Mouse (Mus musculus): ENCODE data around the gene Fbxl22. TPM values are rescaled to one million over a fixed set of nuclear protein-coding genes. Genes with fewer than 3 reads are reported as not detected.

Gene Fbxl22
- polyA plus RNA-seq, 1 experiment = 0.74 TPM

DNA sequence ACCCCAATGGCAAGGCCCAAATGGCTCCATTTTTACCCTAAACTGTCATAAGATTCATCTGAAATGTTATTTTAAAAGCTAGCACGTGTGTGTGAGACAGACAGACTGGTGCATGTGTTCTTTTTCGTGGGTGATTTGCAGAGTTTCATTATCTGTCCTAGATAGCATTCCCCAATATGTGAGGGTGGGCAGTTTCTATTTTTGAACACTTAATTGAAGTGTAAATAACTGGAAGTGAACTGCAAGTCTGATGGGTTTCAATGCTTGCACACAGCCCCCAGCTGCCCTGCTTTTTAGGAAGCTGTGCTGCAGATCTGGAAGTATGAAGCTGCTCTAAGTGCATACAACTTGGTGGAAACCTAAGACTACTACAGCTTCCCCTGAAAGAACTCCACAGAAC, 722 bp upstream of the Fbxl22 start:
- TF ChIP-seq CTCF (conservative IDR thresholded peaks at IDR 0.05; ENCODE audit: insufficient read depth, insufficient read length, low read depth, low read length) (no peak), POLR2A (IDR thresholded peaks at IDR 0.05; ENCODE audit: low read depth, low read length) (no peak)
- Histone ChIP-seq H3K27ac (ENCODE audit: insufficient read depth, low read depth, low read length) (no peak overlapping the region), H3K27me3 (replicated peaks; ENCODE audit: control insufficient read depth, insufficient read depth, low read length) (no peaks in the 10 kb centered on the region), H3K36me3 (ENCODE audit: control insufficient read depth, insufficient read depth, low read length) (peaks cover 4% of the 10 kb centered on the region; the same call in 1 of the 2 replicates), H3K4me1 (ENCODE audit: control insufficient read depth, insufficient read depth, low read length) (peaks cover 18% of the 10 kb centered on the region), H3K4me3 (ENCODE audit: insufficient read depth, low read depth, low read length) (no peak overlapping the region)
- no peak for DNase-seq
- 74% methylated on average over 2 of the region's 2 CpGs for WGBS

DNA sequence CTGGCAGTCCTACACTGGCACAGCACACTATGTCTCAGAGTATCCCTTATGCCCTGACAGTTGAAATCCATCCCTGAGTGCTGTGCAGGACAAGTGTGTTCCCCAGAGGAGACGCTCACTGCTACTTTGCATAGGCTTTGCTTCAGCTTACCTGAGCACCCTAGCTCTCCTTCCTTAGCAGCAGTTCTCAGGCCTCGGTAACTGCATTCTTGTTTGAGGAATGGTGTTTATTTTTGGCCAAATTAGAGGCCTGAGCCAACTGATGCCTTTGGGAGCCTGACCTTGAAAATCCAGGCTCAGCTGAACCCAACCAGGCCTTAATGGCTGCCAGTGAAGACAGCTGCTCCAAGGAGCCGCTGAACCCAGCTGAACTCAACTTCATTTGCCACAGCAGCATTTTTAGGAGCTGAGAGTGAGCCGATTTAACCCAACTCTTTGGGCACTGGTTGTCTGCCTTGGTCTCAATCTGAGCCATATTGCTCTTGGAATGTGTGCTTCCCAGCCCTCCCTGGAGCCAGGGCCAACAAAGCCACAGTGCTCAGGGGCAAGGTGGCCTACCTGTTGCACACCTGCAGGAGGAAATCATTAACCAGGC, 635 bp downstream of the Fbxl22 start:
- H3K4me3 ChIP-seq (ENCODE audit: insufficient read depth, low read depth, low read length) = no peak overlapping the region
- H3K36me3 ChIP-seq (ENCODE audit: control insufficient read depth, insufficient read depth, low read length) = peaks cover 4% of the 10 kb centered on the region; the same call in 1 of the 2 replicates
- peaks cover 18% of the 10 kb centered on the region for H3K4me1 ChIP-seq (ENCODE audit: control insufficient read depth, insufficient read depth, low read length)
- TF ChIP-seq CTCF (conservative IDR thresholded peaks at IDR 0.05; ENCODE audit: insufficient read depth, insufficient read length, low read depth, low read length) = no peak
- no peak for TF ChIP-seq POLR2A (IDR thresholded peaks at IDR 0.05; ENCODE audit: low read depth, low read length)
- no peaks in the 10 kb centered on the region for H3K27me3 ChIP-seq (replicated peaks; ENCODE audit: control insufficient read depth, insufficient read depth, low read length)
- 37% methylated on average over 4 of the region's 4 CpGs for WGBS
- H3K27ac ChIP-seq (ENCODE audit: insufficient read depth, low read depth, low read length) = peak overlapping the region; percentile 70
- peak; percentile 49 for DNase-seq

DNA sequence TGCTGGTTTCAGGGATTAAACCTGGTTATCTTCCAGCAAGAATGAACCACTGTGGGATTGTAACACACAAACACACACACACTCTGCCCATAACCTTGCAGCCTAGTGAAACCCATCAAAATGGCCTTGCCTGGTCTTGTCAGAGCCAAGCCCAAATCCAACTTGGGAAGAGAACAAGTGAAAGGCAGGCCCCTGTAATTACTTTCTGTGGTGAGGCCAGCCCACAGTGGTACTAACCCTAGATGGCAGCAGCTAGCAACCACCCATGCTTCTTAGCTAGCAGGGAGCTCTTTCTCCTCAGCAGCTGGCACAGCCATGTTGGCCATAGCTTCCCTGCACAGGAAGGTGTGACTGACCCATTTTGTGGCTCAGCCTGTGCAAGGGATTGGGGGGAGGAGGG, 1.2 kb downstream of the Fbxl22 start:
- Histone ChIP-seq H3K4me3 (ENCODE audit: insufficient read depth, low read depth, low read length) (no peak overlapping the region), H3K27ac (ENCODE audit: insufficient read depth, low read depth, low read length) (peak overlapping the region; percentile 70), H3K27me3 (replicated peaks; ENCODE audit: control insufficient read depth, insufficient read depth, low read length) (no peaks in the 10 kb centered on the region), H3K36me3 (ENCODE audit: control insufficient read depth, insufficient read depth, low read length) (peaks cover 2% of the 10 kb centered on the region; the same call in 1 of the 2 replicates), H3K4me1 (ENCODE audit: control insufficient read depth, insufficient read depth, low read length) (peaks cover 18% of the 10 kb centered on the region)
- TF ChIP-seq CTCF (conservative IDR thresholded peaks at IDR 0.05; ENCODE audit: insufficient read depth, insufficient read length, low read depth, low read length) (peak; percentile 35; the same call in 1 of the 2 replicates), POLR2A (IDR thresholded peaks at IDR 0.05; ENCODE audit: low read depth, low read length) (no peak)
- peak; percentile 22 for DNase-seq

DNA sequence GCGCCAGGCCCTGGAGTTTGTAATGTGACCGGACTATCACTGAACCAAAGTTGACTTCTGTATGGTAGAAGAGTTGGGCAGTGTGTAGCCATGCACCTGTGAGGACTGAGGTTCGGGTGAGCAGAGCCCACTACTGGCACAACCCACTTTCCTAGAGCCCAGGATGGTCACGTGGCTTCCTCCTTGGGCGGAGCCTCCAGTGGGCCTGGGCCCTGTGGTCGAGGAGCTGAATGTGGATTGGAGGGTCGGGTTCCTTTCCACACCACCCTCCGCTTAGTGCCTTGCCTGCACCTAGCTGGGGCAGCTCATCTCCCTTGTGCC, 2.1 kb downstream of the Fbxl22 start:
- WGBS = 2% methylated on average over 8 of the region's 8 CpGs
- peak; percentile 92 for DNase-seq
- Histone ChIP-seq H3K4me3 (ENCODE audit: insufficient read depth, low read depth, low read length) (peak overlapping the region; percentile 54), H3K36me3 (ENCODE audit: control insufficient read depth, insufficient read depth, low read length) (no peaks in the 10 kb centered on the region; the same call in 1 of the 2 replicates), H3K27me3 (replicated peaks; ENCODE audit: control insufficient read depth, insufficient read depth, low read length) (no peaks in the 10 kb centered on the region), H3K4me1 (ENCODE audit: control insufficient read depth, insufficient read depth, low read length) (peaks cover 18% of the 10 kb centered on the region), H3K27ac (ENCODE audit: insufficient read depth, low read depth, low read length) (peak overlapping the region; percentile 88)
- TF ChIP-seq POLR2A (IDR thresholded peaks at IDR 0.05; ENCODE audit: low read depth, low read length) (peak; percentile 70), CTCF (conservative IDR thresholded peaks at IDR 0.05; ENCODE audit: insufficient read depth, insufficient read length, low read depth, low read length) (no peak)

DNA sequence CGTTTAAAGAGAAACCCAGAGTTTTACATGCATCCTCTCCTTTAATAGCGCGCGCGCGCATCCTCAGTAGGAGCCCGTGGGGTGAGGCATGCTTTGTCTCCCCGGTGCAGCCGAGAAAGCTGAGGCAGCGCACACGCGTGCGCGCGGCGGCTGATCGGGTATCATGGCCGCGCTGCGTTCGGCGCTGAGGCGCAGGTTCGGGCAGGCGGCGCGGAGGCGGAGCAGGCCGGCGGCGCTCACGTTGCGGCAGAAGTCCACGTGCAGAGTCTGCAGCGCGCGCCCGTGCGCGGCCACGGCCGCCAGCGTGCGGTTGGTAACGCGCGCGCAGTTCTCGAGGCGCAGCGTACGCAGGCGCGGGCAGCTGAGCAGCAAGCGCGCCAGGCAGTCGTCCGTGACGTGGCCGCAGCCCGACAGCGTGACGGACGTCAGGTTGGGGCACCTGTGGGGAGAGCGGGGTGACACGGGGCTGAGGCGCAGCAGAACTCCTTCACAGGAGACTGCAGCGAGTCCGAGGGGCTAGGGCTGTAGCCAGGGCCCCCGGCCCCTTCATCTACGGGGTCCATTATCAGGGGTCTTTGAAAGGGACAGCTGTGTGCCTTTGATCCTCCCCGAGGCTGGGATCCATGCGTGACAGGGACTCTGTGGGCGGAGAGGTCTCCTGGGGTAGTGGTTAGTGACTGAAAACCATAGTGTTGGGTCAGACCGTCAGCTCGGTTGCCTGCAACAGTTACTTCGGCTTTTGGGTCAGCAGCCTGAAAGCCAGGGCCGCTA, 2.6 kb downstream of the Fbxl22 start:
- DNase-seq = peak; percentile 97
- no peak for TF ChIP-seq CTCF (conservative IDR thresholded peaks at IDR 0.05; ENCODE audit: insufficient read depth, insufficient read length, low read depth, low read length)
- peak; percentile 68 for TF ChIP-seq POLR2A (IDR thresholded peaks at IDR 0.05; ENCODE audit: low read depth, low read length)
- WGBS = under 1% methylated on average over 78 of the region's 78 CpGs
- Histone ChIP-seq H3K27ac (ENCODE audit: insufficient read depth, low read depth, low read length) (peak overlapping the region; percentile 88), H3K27me3 (replicated peaks; ENCODE audit: control insufficient read depth, insufficient read depth, low read length) (no peaks in the 10 kb centered on the region), H3K36me3 (ENCODE audit: control insufficient read depth, insufficient read depth, low read length) (no peaks in the 10 kb centered on the region), H3K4me1 (ENCODE audit: control insufficient read depth, insufficient read depth, low read length) (peaks cover 18% of the 10 kb centered on the region), H3K4me3 (ENCODE audit: insufficient read depth, low read depth, low read length) (peak overlapping the region; percentile 54)

DNA sequence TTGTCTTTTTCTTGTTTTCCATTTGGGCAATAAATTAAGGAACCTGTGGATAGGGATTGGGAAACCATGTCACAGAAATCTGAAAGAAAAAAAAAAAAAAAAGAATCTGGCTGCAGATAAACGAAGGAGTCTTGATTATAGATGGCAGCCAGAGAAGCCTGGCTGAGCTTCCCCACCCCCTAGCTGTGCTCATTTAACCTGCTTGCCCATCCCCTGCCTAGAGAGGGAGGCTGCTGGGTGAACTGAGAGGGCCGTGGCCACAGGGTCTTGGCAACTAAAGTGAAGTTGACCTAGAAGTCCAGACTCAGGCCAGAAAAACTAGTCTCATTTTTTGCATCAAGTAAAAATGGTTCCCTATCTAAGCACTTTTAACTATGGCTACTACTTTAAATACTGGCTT, 3.4 kb downstream of the Fbxl22 start:
- peaks cover 18% of the 10 kb centered on the region for H3K4me1 ChIP-seq (ENCODE audit: control insufficient read depth, insufficient read depth, low read length)
- no peak for DNase-seq
- no peaks in the 10 kb centered on the region for H3K36me3 ChIP-seq (ENCODE audit: control insufficient read depth, insufficient read depth, low read length)
- TF ChIP-seq POLR2A (IDR thresholded peaks at IDR 0.05; ENCODE audit: low read depth, low read length) = no peak
- TF ChIP-seq CTCF (conservative IDR thresholded peaks at IDR 0.05; ENCODE audit: insufficient read depth, insufficient read length, low read depth, low read length) = no peak
- WGBS = 0% methylated on average over 2 of the region's 2 CpGs
- no peak overlapping the region for H3K27ac ChIP-seq (ENCODE audit: insufficient read depth, low read depth, low read length)
- no peaks in the 10 kb centered on the region for H3K27me3 ChIP-seq (replicated peaks; ENCODE audit: control insufficient read depth, insufficient read depth, low read length)
- H3K4me3 ChIP-seq (ENCODE audit: insufficient read depth, low read depth, low read length) = peak overlapping the region; percentile 54; the same call in 1 of the 2 replicates

DNA sequence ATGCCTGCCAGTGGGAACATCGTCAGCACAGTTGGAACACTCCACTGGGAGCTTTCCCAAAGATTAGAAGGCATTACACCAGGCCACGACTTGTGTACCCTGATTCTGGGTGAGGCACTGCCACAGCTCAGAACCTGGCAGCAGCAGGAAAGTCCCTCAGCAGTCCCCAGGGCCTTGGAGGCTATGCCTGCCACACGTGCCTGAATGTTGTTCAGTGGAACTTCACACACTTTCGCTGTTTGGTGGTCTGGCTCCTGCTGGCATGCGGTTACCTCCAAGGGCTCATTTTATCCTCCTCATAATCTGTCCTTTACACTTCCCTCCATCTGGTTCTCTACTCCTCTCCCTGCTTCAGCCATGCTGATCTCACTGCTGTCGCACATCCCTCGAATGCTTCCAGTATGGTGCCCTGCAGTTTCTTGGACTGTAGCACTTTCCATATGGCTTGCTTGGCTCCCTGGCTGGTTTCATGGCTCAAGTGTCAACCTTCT, 4.0 kb downstream of the Fbxl22 start:
- Histone ChIP-seq H3K4me3 (ENCODE audit: insufficient read depth, low read depth, low read length) (no peak overlapping the region), H3K36me3 (ENCODE audit: control insufficient read depth, insufficient read depth, low read length) (no peaks in the 10 kb centered on the region), H3K4me1 (ENCODE audit: control insufficient read depth, insufficient read depth, low read length) (peaks cover 18% of the 10 kb centered on the region), H3K27me3 (replicated peaks; ENCODE audit: control insufficient read depth, insufficient read depth, low read length) (no peaks in the 10 kb centered on the region), H3K27ac (ENCODE audit: insufficient read depth, low read depth, low read length) (no peak overlapping the region)
- TF ChIP-seq POLR2A (IDR thresholded peaks at IDR 0.05; ENCODE audit: low read depth, low read length) (no peak), CTCF (conservative IDR thresholded peaks at IDR 0.05; ENCODE audit: insufficient read depth, insufficient read length, low read depth, low read length) (no peak)
- WGBS = 81% methylated on average over 7 of the region's 7 CpGs
- DNase-seq = no peak
